Mouse (Mus musculus): ENCODE measurements around the gene Nos3. TPM values are rescaled to one million over a fixed set of nuclear protein-coding genes. Genes with fewer than 3 reads are reported as not detected.
A peak's percentile ranks its signal among the peaks of the same experiment; 100 is the strongest.

Nos3 gene
- total RNA-seq, 2 experiments from 2014 or later, result not detected

DNA sequence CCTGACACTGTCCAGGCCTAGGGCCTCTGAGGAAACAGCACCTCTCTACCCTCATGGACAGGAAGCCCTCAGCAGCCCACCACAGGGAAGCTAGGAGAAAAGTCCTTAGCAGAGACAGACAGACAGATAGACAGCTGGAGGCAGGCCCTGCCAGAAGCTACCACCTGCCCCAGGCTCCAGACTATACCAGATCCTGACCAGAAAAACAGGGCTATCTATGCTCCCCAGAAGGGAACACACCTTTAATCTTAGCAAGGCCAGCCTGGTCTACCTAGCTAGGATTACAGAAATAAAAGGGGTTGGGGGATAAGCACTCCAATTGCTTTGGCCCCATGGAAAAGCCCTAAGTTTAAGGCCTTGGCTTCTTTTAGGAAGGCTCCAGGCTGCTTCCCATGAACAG is 21.2 kb upstream of the Nos3 start:
- no peak for ATAC-seq (replicated peaks; ENCODE audit: low FRiP score, poor library complexity, severe bottlenecking)

- ATAC-seq (replicated peaks; ENCODE audit: low FRiP score, poor library complexity, severe bottlenecking), result no peak
Measured at GRCm38 (mm10) chr5:24343977-24344436, 20.6 kb upstream of the Nos3 start.

GRCm38 (mm10) chr5:24344477-24345051 is 20.0 kb upstream of the Nos3 start:
- no peak for ATAC-seq (replicated peaks; ENCODE audit: low FRiP score, poor library complexity, severe bottlenecking)

GRCm38 (mm10) chr5:24346313-24346712 is 18.3 kb upstream of the Nos3 start:
- ATAC-seq (replicated peaks; ENCODE audit: low FRiP score, poor library complexity, severe bottlenecking), result no peak

- no peak for ATAC-seq (replicated peaks; ENCODE audit: low FRiP score, poor library complexity, severe bottlenecking)
Measured at GRCm38 (mm10) chr5:24347186-24347875, 17.3 kb upstream of the Nos3 start.

- ATAC-seq (replicated peaks; ENCODE audit: low FRiP score, poor library complexity, severe bottlenecking), result peak; percentile 56
Measured at GRCm38 (mm10) chr5:24348128-24348527, 16.5 kb upstream of the Nos3 start.

DNA sequence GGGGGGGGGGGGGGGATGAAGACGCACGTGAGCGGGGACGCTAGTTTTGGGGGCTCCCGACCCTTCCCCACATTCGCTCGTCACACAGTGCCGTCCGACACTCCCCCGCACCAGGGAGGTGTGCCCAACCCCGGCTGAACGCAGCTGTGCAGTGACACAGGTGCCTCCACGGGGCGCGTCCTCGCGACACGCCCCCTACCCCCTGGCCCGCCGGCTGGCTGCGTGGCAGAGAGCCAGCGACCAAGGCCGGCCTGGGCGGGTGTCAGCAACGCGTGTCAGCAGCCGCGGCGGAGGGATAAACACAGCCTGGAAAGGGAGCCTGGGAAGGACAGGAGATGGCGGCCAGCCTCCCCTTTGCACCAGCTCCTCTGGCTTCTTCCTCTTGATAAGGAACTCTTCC is 16.1 kb upstream of the Nos3 start:
- no peak for ATAC-seq (replicated peaks; ENCODE audit: low FRiP score, poor library complexity, severe bottlenecking)

- ATAC-seq (replicated peaks; ENCODE audit: low FRiP score, poor library complexity, severe bottlenecking), result no peak
Measured at GRCm38 (mm10) chr5:24350073-24350472, 14.5 kb upstream of the Nos3 start.

DNA sequence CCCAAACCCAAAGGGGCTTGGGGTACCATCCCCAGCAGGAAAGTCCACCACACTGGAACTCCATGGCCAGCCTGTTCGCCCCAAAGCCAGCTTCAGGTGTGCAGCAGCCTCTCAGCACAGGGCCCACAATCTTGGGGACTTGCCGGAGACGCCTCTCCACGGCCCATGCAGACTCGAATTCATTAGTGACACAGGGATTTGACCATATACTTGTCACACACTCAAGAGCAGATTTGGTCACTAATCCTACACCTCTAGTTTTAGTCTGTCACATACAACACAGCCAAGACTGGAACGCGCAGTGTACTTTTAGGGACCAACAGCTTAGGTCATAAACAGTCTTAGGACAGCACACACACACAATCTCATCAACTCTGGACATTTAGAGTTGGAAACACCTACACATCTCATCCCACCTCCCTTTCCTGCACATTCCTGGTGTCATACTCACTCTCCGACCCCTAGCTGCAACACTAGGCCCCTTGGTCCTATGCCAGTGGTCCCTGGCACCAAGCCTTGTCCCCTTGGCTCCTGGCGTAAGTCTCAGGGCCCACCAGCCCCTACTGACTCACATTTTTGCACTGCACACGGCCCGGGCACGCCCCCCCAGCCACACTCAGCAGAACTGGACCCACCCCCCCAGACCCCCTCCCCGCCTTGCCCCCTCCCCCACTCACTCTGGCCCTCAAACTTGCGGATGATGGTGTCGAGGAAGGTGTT is 13.9 kb upstream of the Nos3 start:
- no peak for ATAC-seq (replicated peaks; ENCODE audit: low FRiP score, poor library complexity, severe bottlenecking)

DNA sequence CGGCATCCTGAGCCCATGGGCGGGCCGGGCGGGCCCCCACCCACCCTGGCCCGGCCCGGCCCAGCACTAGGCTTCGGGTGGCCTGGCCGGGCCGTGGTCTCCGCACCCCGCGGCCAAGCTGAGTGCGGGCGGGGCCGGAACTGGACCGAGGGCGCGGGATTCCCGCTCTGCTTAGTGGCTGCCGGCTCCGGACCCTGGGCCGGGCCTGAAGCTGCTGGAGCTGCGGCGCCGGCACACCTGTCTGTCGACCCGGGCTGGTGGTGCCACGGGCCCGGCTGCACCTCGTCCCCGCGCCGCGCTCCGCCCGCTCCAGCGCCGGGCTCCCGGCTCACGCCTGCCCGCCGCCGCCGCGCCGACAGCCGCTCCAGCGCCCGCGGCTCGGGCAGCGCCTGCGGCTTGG is 13.3 kb upstream of the Nos3 start, which contains the start of gene Kcnh2:
Kcnh2 (minus strand) TSS at position 327 of the 400 bp plus-strand sequence.
- no peak for ATAC-seq (replicated peaks; ENCODE audit: low FRiP score, poor library complexity, severe bottlenecking)

DNA sequence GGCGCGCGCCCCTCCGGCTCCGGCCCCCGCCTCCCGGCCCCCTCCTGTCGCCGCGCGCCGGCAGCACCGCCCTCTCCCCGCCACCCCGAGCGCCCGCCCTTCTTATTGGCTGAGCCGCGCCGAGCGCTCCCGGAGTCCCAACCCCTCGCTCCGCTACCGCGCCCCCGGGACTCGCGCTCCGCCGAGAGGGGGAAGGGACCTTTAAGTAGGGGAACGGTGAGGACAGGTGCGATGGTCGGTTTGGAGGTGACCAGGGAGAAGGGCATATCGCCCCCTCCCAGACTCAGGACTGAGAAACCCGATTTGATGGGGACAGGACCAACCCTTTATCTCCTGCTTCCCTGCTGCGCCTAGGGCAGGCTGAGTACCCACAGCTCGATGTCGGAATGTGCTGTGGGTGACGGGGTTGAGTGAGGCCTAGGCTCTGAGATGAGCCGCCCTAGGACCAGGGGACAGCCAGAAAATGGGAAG is 12.9 kb upstream of the Nos3 start:
- ATAC-seq (replicated peaks; ENCODE audit: low FRiP score, poor library complexity, severe bottlenecking), result no peak

- ATAC-seq (replicated peaks; ENCODE audit: low FRiP score, poor library complexity, severe bottlenecking), result no peak
Measured at GRCm38 (mm10) chr5:24352251-24352859, 12.3 kb upstream of the Nos3 start.

- ATAC-seq (replicated peaks; ENCODE audit: low FRiP score, poor library complexity, severe bottlenecking), result no peak
Measured at GRCm38 (mm10) chr5:24353327-24353726, 11.3 kb upstream of the Nos3 start.

GRCm38 (mm10) chr5:24356764-24357163 is 7.8 kb upstream of the Nos3 start:
- no peak for ATAC-seq (replicated peaks; ENCODE audit: low FRiP score, poor library complexity, severe bottlenecking)

GRCm38 (mm10) chr5:24357461-24357860 is 7.1 kb upstream of the Nos3 start:
- ATAC-seq (replicated peaks; ENCODE audit: low FRiP score, poor library complexity, severe bottlenecking), result no peak

DNA sequence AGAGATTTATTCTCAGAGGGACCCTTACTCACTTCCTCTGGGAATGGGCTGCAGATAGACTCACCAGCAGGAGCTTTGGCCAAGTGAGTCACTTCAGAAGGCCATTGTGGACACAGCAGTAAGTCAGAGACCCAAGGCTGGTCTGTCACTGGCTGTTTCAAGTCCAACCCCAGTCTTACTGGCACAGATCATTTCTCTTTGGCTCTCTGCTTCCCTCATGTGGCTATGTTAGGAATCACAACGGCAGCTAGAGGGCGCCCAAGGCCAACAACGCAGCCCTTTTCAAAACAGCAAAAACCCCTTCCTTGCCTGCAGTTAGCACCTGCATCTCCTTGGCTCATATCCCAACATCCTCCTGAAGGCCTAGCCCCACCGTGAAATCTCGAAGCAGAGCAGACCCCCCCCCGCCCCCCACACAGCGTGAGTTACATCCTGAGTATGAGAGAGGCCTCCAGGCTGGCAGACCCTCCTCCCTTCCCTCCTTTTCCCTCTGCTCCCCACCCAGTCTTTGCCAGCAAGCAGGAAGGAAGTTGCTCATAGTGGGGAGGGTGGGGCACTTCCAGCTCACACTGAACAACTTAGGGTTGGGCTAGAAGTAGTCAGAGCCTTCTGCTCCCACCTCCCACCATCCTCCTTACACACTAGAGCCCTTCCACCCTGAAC is 3.7 kb upstream of the Nos3 start:
- peak; percentile 63 for ATAC-seq (replicated peaks; ENCODE audit: low FRiP score, poor library complexity, severe bottlenecking)

GRCm38 (mm10) chr5:24363467-24363866 is 1.1 kb upstream of the Nos3 start:
- ATAC-seq (replicated peaks; ENCODE audit: low FRiP score, poor library complexity, severe bottlenecking), result no peak

GRCm38 (mm10) chr5:24364061-24364460 is 549 bp upstream of the Nos3 start:
- ATAC-seq (replicated peaks; ENCODE audit: low FRiP score, poor library complexity, severe bottlenecking), result no peak

DNA sequence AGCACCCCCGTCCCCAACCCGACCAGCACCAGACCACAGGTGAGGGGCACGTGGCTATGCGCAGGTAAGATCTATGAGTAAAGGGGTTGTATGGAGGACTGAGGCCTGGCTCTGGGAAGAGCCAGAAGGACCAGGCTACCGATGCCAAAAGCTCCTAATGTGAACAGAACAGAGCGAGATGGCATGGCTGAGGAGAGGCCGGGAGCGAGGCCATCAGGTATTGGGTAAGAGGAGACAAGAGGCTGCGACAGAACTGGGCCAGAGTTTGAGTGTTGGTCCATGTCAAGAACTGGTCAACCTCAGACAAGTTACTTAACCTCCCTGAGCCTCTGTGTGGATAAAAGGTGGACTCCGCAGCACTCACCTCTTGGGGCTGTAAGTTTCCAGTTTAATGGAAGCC is 353 bp downstream of the Nos3 start:
- ATAC-seq (replicated peaks; ENCODE audit: low FRiP score, poor library complexity, severe bottlenecking), result no peak

GRCm38 (mm10) chr5:24365528-24365927 is 918 bp downstream of the Nos3 start:
- no peak for ATAC-seq (replicated peaks; ENCODE audit: low FRiP score, poor library complexity, severe bottlenecking)
